Mouse (Mus musculus) cerebellum, adult 9-11 months (tissue): Measurements from ENCODE around the gene Kntc1.

Experiments used
- DNase-seq: peaks from one replicate; pipeline ENCODE4 v3.0.0; 2022

Gene Kntc1

GRCm38 (mm10) chr5:123809156-123809555 is 59.6 kb downstream of the Kntc1 start:
- no peak for DNase-seq

GRCm38 (mm10) chr5:123816891-123817290 is 67.4 kb downstream of the Kntc1 start:
- no peak for DNase-seq

DNA sequence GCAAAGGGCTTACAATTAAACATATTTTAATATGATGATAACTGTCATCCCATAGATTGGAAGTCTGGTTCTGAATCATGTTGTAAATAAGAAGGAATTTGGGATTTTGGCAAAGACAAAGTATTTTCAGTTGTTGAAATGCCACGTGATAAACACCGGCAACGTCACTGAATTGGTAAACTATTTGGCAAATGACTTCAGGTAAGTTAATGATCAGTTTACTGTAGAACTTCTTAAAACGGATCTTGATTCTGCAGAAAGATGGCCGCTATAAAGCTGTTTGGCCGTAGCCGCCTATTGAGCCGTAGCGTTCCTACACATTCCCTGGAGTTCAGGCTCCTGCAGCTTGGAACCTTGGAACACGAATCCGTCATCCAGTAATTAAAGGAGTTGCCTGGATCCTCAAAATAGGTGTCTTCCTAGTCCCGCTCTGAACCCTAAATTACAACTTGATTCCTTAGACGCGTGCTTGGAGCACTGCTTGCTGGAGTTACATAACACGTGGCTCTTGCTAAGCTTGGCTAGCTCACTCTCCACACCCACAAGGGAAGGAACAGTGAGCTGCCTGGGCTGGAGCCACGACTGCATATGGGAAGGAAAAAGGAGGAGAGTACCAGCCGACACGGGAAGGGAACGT is 69.5 kb downstream of the Kntc1 start:
- no peak for DNase-seq

GRCm38 (mm10) chr5:123820501-123821263 is 71.2 kb downstream of the Kntc1 start:
- DNase-seq = no peak

DNA sequence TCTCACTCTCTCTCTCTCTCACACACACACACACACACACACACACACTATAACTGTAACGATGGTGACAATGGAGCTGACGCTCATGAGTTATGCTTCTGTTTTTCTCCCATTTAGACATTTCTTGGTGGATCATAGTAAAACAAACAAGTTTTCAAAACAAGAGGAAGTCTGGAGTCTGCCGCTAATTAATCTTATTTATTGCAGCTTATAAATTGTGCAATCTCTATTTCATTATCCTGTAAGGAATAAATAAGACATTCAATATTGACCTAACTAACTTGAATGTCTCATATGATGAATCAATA is 71.7 kb downstream of the Kntc1 start:
- no peak for DNase-seq

DNA sequence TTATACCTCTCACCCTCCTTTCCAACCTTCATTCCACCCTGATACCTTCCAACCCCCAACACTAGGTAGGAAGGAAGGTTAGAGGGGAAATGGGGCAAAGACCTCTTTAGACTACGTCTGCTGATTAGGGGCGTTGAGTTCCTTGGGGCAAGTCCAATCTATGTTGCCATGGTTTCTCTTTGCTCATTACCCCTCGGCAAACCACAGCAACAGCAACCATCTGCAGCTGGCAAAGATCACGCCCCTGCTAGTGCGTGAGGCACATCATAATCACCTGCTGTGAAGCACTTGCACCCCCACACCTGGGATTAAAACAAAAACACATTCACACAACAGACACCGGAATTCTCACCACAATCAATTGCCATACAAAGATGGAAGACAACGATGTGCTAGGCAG is 73.2 kb downstream of the Kntc1 start:
- DNase-seq = no peak

DNA sequence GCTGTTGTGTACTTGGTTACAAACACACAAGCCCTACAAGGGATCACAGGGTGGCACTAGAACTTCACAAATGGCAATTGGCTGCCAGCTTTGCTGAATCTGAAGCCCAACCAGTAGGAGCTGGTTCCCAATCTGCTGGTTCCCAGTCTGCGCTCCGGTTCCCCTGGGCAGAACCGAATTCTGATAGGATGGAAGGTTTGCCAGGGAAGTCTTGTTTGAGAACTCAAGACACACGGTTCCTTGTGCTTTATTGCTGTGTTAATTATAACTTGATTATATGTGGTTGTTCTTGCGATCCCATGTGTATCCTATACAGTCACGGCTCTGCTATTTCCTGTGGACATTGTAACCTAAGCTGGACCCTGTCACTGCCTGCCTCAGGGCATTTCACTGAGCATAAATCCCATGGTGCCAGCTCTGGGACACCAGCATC is 78.2 kb downstream of the Kntc1 start:
- no peak for DNase-seq

GRCm38 (mm10) chr5:123832309-123832708 is 82.8 kb downstream of the Kntc1 start:
- no peak for DNase-seq

DNA sequence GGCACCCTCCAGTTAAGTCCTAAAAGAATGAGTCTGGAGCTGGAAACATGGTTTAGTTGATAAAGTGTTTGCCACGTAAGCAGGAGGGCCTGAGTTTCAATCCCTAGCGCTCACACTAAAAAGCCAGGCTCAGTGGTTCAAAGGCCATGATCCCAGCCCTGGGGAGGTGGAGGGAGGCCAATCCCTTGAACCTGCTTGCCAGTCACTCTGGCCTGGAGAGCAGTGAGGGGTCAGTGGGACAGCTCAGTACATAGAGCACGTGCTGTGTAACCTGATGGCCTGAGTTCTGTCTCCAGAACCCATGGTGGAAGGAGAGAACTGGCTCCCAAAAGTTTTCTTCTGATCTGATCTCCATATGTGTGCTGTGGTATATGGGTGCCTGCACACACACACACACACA is 85.3 kb downstream of the Kntc1 start:
- no peak for DNase-seq

GRCm38 (mm10) chr5:123837371-123837770 is 87.9 kb downstream of the Kntc1 start:
- DNase-seq = no peak

DNA sequence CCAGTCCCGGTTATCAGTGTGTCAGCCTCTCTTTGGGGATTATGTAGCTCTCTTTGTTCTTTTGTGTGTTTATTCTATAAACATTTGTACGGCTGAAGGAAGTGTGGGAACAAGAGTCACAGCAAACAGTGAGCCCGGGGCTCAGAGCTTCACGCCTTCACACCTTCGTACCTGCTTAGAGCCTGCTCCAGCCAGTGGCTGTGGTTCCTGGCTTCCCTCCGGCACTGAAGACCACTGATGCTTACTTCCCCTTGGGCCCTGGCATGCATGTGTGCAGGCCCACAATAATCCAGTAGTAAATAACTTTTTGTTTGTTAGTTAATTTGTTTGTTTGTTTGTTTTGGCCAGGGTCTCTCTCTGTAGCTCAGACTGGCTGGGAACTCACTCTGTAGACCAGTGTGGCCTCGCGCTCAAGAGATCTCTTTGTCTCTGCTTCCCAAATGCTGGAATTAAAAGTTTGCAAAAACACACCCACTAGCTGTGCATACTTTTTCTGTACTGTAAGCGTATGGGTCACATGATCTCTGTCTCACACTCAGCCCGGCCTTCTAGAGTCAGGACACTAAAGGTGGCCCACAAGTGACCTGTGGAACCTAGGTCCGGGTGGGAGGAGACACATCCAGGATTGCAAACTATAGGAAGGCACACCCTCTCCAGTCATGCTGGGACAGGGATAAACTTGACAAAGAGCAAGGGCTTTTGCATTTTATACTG is 92.9 kb downstream of the Kntc1 start:
- DNase-seq = no peak

GRCm38 (mm10) chr5:123842935-123843282 is 93.4 kb downstream of the Kntc1 start:
- no peak for DNase-seq

DNA sequence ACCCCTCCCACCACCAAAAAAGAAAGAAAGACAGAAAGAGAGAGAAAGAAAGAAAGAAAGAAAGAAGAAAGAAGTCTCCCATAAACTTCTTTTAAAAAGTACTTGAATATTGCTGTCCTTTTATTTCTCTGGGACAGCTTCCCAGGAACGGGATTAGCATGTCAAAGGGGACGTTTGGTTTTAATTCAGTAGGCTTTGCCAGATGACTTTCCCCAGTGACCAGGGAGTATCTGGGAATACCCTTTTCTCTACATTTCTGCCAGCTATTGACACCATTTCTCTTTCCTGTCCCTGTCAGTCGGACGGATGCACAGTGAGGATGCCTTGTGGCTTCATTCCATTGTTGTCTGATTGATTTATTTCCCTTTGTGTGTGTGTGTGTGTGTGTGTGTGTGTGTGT is 94.3 kb downstream of the Kntc1 start:
- DNase-seq = no peak

DNA sequence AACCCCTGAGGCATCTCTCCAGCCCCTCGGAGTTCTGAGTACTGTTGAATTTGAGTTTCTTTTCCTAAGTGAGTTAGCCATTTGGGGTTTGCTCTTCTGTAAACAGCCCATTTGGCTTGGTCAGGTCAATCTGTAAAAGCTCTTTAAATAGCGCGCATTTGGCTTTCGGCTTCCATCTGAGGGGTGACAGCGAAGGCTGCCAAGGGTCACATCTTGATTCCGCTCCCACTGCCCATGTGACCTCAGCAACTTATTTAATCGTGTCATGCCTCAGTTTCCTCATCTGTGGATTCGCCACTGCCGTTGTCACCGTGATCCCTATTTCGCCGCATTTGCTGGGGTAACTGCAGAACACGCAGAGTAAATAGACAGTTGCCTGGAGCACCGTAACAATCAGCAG is 94.8 kb downstream of the Kntc1 start:
- DNase-seq = no peak

DNA sequence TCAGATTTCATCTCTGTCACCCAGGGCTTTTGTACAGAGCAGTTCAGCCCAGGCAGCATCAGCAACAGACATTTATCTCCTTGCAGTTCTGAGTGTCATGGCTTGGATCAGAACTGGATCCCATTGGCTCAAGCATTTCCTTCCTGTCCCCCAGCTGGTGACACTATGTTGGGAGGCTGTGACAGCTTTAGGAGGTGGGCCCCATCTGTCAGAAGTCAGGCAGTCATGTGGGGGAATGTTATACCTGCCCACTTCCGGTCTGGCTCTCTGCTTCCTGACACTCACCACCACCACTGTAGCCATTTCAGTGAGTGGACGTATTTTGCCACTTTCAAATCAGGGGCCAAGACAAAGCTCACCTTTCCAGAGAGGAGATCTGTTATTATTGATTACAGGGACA is 101.9 kb downstream of the Kntc1 start:
- DNase-seq = no peak

DNA sequence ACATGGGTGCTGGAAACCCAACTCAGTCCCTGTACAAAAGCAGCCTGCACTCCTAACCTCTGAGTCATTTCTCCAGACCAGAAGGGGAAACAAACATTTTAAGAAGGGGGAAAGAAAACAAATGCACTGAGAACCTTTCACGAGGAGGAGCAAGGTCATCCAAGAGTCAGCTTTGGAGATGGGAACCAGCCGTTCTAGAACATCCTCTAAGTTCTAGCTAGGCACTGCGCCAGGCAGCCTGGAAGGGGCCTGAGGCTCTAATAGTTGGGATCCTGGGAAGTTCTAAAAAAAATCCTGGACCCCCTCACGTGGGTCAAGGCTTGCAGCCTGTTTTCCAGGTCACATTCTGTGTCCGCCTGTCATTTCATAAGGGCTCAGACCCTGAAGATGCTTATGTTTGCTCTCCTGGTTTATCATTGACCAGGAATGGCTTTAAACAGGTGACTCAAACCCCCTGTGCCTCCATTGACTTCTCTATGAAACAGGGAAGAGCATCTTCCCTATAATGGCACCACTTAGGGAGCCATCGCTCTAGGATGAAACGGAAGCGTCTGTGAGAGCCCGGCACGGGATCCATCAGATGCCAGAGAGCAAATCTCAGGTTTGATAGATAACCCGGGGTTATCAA is 104.5 kb downstream of the Kntc1 start:
- no peak for DNase-seq

DNA sequence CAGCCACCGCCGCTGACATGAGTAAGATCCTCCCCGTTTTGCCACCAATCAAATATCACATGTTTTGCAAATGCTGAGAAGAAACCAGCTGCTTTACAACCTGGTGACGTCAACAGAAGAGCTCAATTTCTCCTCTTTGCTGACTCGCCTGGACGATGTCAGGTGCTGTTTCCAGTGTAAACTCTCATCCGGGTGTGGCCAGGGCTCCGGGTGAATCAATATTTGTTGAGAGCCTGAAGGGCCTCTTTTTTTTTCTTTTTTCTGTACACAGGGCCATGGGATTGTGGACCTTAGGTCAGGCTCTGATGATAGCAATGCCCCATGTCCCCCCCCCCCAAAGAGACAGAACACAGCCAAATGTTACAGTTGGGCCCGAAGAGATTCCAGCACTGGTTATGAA is 105.0 kb downstream of the Kntc1 start:
- no peak for DNase-seq

DNA sequence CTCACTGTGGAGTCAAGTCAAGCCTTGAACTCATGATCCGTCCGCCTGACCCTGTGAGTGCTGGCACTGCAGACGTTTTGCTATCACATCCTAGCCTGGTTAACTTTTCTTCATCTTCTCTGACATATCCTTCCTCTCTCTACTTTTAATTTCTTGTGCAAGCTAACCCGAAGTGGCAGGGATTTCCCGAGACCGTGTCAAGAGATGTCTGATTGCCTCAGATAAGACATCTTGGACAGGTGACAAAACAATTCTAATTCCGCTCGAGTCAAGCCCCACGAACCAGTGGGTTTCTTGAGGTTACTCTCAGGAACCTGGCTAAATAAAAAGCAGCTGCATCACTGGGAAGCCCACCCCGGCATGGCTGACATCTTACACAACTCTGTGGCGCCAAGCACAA is 109.3 kb downstream of the Kntc1 start:
- DNase-seq = no peak

GRCm38 (mm10) chr5:123862374-123863350 is 113.1 kb downstream of the Kntc1 start:
- no peak for DNase-seq

- no peak for DNase-seq
Measured at GRCm38 (mm10) chr5:123863934-123864333, 114.4 kb downstream of the Kntc1 start.

DNA sequence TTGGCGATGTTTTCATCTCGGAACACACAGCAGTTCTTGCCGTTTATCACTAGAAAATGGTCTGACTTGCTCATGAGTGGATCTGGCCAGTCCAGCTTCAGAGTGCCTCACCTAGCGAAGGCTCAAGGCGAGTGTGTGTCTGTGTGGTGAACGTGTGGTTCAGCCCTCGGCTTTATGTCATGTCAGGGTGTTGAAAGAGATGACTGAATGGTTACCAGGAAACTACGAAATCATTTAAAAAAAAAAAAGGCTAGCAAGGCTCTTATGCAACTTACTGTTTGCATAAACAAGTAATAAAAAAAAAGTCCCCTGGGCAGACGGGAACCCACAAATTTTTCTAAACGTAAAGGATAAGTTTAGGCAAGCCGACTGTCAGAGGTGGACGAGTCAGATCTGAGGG is 115.8 kb downstream of the Kntc1 start, which contains the start of gene Hcar2:
Gene Hcar2, minus strand, starts transcription at position 135 of the 400 bp plus-strand sequence.
- no peak for DNase-seq

DNA sequence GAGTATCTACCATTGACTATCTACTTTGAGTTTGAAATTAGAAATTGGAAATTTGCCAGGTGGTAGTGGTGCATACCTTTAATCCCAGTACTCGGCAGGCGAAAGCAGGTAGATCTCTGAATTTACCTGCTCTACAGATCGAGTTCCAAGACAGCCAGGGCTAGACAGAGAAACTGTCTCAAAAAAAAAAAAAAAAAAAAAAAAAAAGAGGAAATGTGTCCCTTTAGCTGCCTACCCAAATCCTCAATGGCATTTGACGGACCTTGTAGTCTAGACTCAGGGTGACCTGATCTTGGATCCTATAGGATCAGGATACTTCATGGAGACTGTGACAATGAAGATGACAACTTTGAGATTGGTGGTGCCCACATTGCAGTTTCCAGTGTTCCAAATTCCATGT is 116.9 kb downstream of the Kntc1 start:
- DNase-seq = no peak

- no peak for DNase-seq
Measured at GRCm38 (mm10) chr5:123869615-123870014, 120.1 kb downstream of the Kntc1 start.
